Mouse (Mus musculus) kidney, adult 2 months (tissue): Measurements from ENCODE around the gene Atf1. TPM values are rescaled to one million over a fixed set of nuclear protein-coding genes. Genes with fewer than 3 reads are reported as not detected.
A peak's percentile ranks its signal among the peaks of the same experiment; 100 is the strongest.
"Not testable (repeated sequence)": the region's sequence is repeated elsewhere in the genome, so short reads cannot be mapped to it uniquely, and the experiment has no call there.

Experiments
- DNase-seq: peaks from one replicate; pipeline ENCODE4 v3.0.0; 2021
- H3K27ac ChIP-seq: fragments of 200-500 bp; 2 replicates; pipeline ENCODE4 v1.5.1; 2012; ENCODE audit warnings: low read depth, low read length, control low read depth, inconsistent platforms; ENCODE audit not compliant: insufficient read depth
- H3K27me3 ChIP-seq: fragments of 200-500 bp; replicated peaks from 2 replicates; pipeline ENCODE4 v1.6.1; 2012; ENCODE audit warnings: mild to moderate bottlenecking, moderate library complexity, low read length, inconsistent platforms; ENCODE audit not compliant: control insufficient read depth, insufficient read depth
- H3K36me3 ChIP-seq: fragments of 200-500 bp; 2 replicates; pipeline ENCODE4 v1.6.1; 2012; ENCODE audit warnings: mild to moderate bottlenecking, moderate library complexity, low read length, inconsistent platforms; ENCODE audit not compliant: control insufficient read depth, insufficient read depth
- H3K4me1 ChIP-seq: fragments of 200-500 bp; 2 replicates; pipeline ENCODE4 v1.6.1; 2011; ENCODE audit warnings: low read length; ENCODE audit not compliant: control insufficient read depth, insufficient read depth
- H3K4me3 ChIP-seq: fragments of 200-500 bp; 2 replicates; pipeline ENCODE4 v1.5.1; 2011; ENCODE audit warnings: mild to moderate bottlenecking, low read depth, low read length, control low read depth; ENCODE audit not compliant: insufficient read depth
- CTCF ChIP-seq: fragments of 200-500 bp; conservative IDR thresholded peaks from 2 replicates; pipeline ENCODE4 v1.5.1; 2011; ENCODE audit warnings: low read depth, mild to moderate bottlenecking, control low read depth, low read length, moderate library complexity, mixed read lengths; ENCODE audit not compliant: insufficient read depth, insufficient read length
- POLR2A ChIP-seq: fragments of 200-500 bp; IDR thresholded peaks from one replicate; pipeline ENCODE4 v1.6.1; 2011; ENCODE audit warnings: low read depth, low read length, control low read depth
- WGBS: fragments of 180-500 bp; shearing (Covaris S2); methylation state at CpG from one replicate; pipeline ENCODE4 v1.1.7; 2018; 5-methylcytosine and 5-hydroxymethylcytosine counted together
- polyA plus RNA-seq: library from polyadenylated mRNA; depleted of rRNA; stranded (reverse); fragments of >200 nt; gene quantifications from 2 replicates; pipeline ENCODE4 v1.2.3, GENCODE M21; 2012

The Atf1 gene
- polyA plus RNA-seq, 1 experiment: 43.7 TPM

GRCm38 (mm10) chr15:100245951-100246350 is 18.3 kb downstream of the Atf1 start:
- no peak for DNase-seq
- H3K4me1 ChIP-seq: no peaks in the 10 kb centered on the region
- H3K27ac ChIP-seq: no peak overlapping the region
- WGBS: 96% methylated on average over 7 of the region's 7 CpGs
- no peak for TF ChIP-seq POLR2A
- no peak for TF ChIP-seq CTCF
- H3K4me3 ChIP-seq: no peak overlapping the region
- H3K27me3 ChIP-seq: no peaks in the 10 kb centered on the region
- no peaks in the 10 kb centered on the region; the same call in none of the 2 replicates for H3K36me3 ChIP-seq

- H3K27me3 ChIP-seq: no peaks in the 10 kb centered on the region
- H3K27ac ChIP-seq: no peak overlapping the region
- WGBS: 86% methylated on average over 9 of the region's 9 CpGs
- DNase-seq: no peak
- H3K4me3 ChIP-seq: no peak overlapping the region
- H3K36me3 ChIP-seq: peaks cover 4% of the 10 kb centered on the region
- TF ChIP-seq POLR2A: no peak
- TF ChIP-seq CTCF: no peak
- H3K4me1 ChIP-seq: no peaks in the 10 kb centered on the region
Measured at GRCm38 (mm10) chr15:100247296-100247695, 19.7 kb downstream of the Atf1 start.

- Histone ChIP-seq H3K36me3 (peaks cover 9% of the 10 kb centered on the region), H3K4me1 (no peaks in the 10 kb centered on the region), H3K27ac (no peak overlapping the region), H3K4me3 (no peak overlapping the region), H3K27me3 (no peaks in the 10 kb centered on the region)
- DNase-seq: no peak
- 92% methylated on average over 6 of the region's 6 CpGs for WGBS
- no peak for TF ChIP-seq CTCF
- no peak for TF ChIP-seq POLR2A
Measured at GRCm38 (mm10) chr15:100248665-100249433, 21.2 kb downstream of the Atf1 start.

- H3K27ac ChIP-seq: no peak overlapping the region
- H3K4me3 ChIP-seq: no peak overlapping the region
- no peaks in the 10 kb centered on the region for H3K4me1 ChIP-seq
- 67% methylated on average over 6 of the region's 6 CpGs for WGBS
- TF ChIP-seq CTCF (no peak), POLR2A (no peak)
- DNase-seq: peak; percentile 43
- H3K36me3 ChIP-seq: peaks cover 13% of the 10 kb centered on the region
- no peaks in the 10 kb centered on the region for H3K27me3 ChIP-seq
Measured at GRCm38 (mm10) chr15:100251153-100251780, 23.6 kb downstream of the Atf1 start.

- Histone ChIP-seq H3K36me3 (peaks cover 16% of the 10 kb centered on the region), H3K27ac (no peak overlapping the region), H3K4me1 (no peaks in the 10 kb centered on the region), H3K27me3 (no peaks in the 10 kb centered on the region), H3K4me3 (no peak overlapping the region)
- no peak for TF ChIP-seq POLR2A
- TF ChIP-seq CTCF: no peak
- DNase-seq: no peak
- 86% methylated on average over 6 of the region's 6 CpGs for WGBS
Measured at GRCm38 (mm10) chr15:100256386-100256785, 28.8 kb downstream of the Atf1 start.

- Histone ChIP-seq H3K4me3 (no peak overlapping the region), H3K4me1 (peaks cover 2% of the 10 kb centered on the region; the same call in 1 of the 2 replicates), H3K36me3 (peaks cover 12% of the 10 kb centered on the region), H3K27ac (no peak overlapping the region), H3K27me3 (no peaks in the 10 kb centered on the region)
- DNase-seq: no peak
- TF ChIP-seq CTCF (no peak), POLR2A (no peak)
- 83% methylated on average over 5 of the region's 5 CpGs for WGBS
Measured at GRCm38 (mm10) chr15:100257305-100257704, 29.7 kb downstream of the Atf1 start.

GRCm38 (mm10) chr15:100258646-100259425 is 31.2 kb downstream of the Atf1 start:
- TF ChIP-seq POLR2A (no peak), CTCF (no peak)
- Histone ChIP-seq H3K36me3 (peaks cover 7% of the 10 kb centered on the region), H3K4me1 (peaks cover 5% of the 10 kb centered on the region; the same call in 1 of the 2 replicates), H3K27me3 (no peaks in the 10 kb centered on the region), H3K4me3 (no peak overlapping the region), H3K27ac (no peak overlapping the region)
- WGBS: 84% methylated on average over 7 of the region's 7 CpGs
- no peak for DNase-seq

- H3K27ac ChIP-seq, H3K4me1 ChIP-seq, DNase-seq, H3K36me3 ChIP-seq, H3K27me3 ChIP-seq, H3K4me3 ChIP-seq: not testable (repeated sequence)
- WGBS: 76% methylated on average over 7 of the region's 7 CpGs
Measured at GRCm38 (mm10) chr15:100260351-100260750, 32.7 kb downstream of the Atf1 start.
